Mouse (Mus musculus) C2C12 (cell line): ENCODE results near the gene Hoxd1.

Experiments
- CEBPB ChIP-seq: IDR thresholded peaks from one replicate; pipeline ENCODE4 v1.6.1; 2011; ENCODE audit warnings: low read depth, mild to moderate bottlenecking, control low read depth, moderate library complexity
- CTCF ChIP-seq: IDR thresholded peaks from one replicate; pipeline ENCODE4 v1.5.1; 2011; ENCODE audit not compliant: control insufficient read depth, insufficient read depth, insufficient read length
- MAX ChIP-seq: IDR thresholded peaks from one replicate; pipeline ENCODE4 v1.6.1; 2011; ENCODE audit warnings: mild to moderate bottlenecking, control low read depth
- MYOD1 ChIP-seq: IDR thresholded peaks from one replicate; pipeline ENCODE4 v1.6.1; 2011; ENCODE audit warnings: low read depth; ENCODE audit not compliant: control insufficient read depth, insufficient read length
- MYOG ChIP-seq: IDR thresholded peaks from one replicate; pipeline ENCODE4 v1.6.1; 2011; ENCODE audit not compliant: control insufficient read depth, insufficient read length; ENCODE audit errors: extremely low read depth
- USF1 ChIP-seq: IDR thresholded peaks from one replicate; pipeline ENCODE4 v1.6.1; 2011; ENCODE audit warnings: low read depth, mild to moderate bottlenecking, control low read depth, moderate library complexity

DNA sequence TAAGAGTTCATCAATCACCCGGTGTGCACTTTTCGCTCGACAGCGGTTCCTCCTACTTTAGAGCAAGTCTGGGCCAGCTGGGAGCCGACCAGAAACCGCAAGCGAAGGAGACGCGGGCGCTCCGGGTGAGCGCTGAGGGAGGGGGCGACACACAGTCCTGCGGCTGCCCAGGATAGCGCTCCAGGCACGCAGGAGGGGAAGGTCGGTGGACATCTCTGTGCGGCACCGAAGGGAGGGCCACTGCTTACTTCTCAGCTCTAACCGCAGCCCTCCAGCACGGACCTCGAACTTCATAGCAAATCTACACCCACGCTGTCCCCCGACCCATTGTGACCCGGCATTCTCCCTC lies 9.6 kb upstream of the Hoxd1 start:
- TF ChIP-seq CEBPB (no peak), CTCF (no peak), USF1 (no peak), MYOD1 (no peak), MAX (no peak), MYOG (no peak)
